Mouse (Mus musculus) MN1 (cell line): ENCODE results near the gene Swsap1.

Experiments
- DNase-seq: peaks from one replicate; pipeline ENCODE4 v3.0.0-alpha.2; 2016; ENCODE audit warnings: low spot score

Swsap1 gene

DNA sequence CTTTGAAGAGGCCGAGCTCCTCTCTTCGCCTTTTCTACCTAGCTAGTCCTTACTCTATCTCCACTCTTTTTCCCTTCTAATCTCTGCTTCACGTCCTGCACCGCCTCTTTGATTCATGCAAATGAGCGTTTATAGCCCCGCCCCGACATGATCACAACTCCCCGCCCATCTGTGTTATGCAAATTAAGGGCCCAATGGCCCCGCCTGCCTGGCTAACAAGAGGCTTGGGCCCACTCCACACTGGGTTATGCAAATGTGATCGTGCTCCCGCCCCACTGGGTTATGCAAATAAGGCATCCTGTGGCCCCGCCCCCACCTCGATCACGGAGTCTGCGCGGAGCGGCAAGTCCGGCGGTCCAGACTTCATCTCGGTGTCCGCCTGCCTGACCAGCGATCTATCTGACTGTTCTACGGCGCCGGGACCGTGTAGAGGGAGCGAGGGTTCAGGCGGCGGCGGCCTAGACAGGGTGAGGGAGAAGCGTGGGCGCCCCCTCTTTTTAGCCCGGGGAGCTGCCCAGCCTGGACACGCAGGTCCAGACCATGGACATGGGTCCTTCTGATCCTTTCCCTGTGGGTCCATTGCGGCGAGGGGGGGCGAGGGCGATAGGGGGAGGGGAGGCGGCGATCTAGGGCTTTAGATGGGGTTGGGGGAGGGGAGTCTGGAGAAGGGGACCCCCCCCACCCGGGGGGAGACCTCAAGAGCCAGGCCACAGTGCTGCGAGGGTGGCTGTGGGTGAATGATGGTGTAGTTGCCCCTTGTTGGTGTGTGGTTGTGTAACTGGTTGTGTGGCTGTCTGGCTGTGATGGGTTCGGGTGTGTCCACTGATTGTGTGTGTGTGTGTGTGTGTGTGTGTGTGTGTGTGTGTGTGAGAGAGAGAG lies 18.6 kb upstream of the Swsap1 start, which contains the start of gene Plppr2:
Gene Plppr2, plus strand, starts transcription at position 342 of the 879 bp plus-strand sequence.
- peak; percentile 92 for DNase-seq

DNA sequence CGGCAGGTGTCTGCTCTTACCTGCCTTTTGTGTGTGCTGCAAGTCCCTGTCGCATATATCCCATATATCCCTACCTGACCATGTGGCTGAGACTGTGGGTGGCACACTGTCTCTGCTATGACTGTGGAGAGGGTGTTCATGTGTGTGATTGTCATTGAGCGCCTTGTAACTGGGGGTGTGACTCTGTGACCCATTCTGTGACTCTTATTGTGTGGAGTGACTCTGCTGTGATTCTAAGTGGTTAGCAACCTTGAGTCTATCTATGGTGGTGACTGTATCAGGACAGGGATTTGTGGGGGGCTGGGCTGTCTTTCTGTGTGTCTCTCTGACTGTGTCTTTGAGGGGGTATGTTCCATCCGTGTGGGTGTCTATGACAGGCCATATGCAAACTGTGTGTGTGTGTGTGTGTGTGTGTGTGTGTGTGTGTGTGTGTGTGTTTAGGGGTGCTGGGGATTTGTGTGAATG lies 17.8 kb upstream of the Swsap1 start:
- DNase-seq: no peak

DNA sequence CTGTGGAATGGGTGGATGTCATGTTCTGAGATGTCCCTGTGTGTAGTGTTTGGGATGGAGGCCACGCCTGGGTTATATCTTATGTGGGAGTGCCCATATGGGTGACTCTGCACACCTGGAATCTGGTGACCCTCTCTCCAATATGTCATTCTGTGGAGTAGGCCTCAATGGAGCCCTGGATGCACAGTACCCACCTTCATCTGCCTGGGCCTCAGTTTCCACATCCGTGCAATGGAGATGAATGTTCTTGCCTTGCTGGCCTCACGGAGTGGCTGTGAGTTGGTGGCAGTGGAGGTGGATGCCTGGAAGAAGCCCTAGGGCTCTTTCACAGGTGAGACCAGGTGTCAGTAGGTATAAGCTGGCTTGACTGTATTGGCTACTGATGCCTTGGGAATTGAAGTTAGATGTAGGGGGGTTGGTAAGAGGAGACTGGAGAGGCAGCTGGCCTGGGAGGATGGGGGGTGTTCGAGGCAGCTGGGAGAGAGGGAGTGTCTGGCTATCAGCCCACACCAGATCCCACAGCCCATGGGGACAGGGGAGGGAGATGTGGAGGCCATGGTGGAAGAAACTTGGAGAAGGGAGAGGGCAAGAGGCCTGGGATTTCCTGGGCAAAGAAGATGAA lies 17.2 kb upstream of the Swsap1 start:
- DNase-seq: no peak

GRCm38 (mm10) chr9:21943046-21943445 lies 12.5 kb upstream of the Swsap1 start:
- DNase-seq: no peak

- DNase-seq: no peak
Observed at GRCm38 (mm10) chr9:21943638-21944037, 11.9 kb upstream of the Swsap1 start.

GRCm38 (mm10) chr9:21944267-21944666 lies 11.3 kb upstream of the Swsap1 start:
- no peak for DNase-seq

GRCm38 (mm10) chr9:21947540-21948130 lies 7.9 kb upstream of the Swsap1 start:
- DNase-seq: no peak

GRCm38 (mm10) chr9:21948146-21948545 lies 7.4 kb upstream of the Swsap1 start:
- no peak for DNase-seq

DNA sequence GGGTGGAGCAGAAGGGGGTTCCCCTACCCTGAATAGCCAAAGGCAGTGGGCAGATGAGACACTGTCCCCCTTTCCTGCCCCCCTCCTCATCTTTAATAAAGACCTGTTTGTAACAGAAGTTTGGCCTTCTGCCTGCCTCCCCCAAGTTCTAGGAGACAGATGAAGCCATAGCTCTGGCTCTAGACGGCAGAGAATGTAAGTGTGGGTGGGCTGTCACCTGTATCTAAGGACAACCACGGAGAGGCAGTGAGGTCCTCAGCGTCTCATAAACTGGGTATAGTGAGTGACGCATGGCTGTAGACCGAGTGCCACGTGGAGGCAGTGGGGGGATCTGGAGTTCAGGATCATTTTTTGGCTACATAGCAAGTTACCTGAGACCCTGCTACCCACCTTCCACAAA lies 6.8 kb upstream of the Swsap1 start:
- no peak for DNase-seq

DNA sequence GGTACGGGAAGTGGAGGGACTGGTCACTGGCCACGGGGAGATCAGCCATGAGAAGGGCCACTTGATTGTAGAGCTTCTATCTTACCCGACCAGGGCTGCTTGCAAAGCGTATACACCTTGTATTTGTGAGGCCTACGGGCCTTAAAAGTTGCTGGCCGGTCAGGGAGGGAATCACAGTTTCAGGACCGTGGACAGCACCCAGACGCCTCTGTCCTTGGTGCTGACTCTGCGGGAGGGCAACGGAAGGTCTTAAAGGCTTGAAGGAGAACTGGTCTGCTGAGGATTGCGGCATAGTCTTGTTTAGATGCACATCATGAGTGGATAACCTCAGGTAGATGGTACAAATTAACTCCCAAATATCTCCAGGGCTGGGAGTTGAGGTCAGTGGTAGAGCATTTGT lies 5.2 kb upstream of the Swsap1 start:
- DNase-seq: no peak

DNA sequence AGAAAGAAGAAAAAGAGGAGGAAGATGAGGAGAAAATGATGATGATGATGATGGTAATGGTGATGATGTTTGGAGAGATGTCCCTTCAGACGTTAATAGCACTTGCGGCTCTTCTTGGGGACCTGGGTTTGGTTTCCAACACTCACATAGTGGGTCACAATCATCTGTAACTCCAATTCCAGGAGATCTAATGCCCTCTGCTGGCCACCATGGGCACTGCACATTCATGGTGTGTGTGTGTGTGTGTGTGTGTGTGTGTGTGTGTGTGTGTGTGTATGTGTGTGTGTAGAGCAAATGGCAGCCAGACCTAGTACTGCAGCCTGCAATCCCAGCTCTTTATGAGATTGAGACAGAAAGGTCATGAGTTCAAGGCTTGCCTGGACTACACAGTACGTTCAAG lies 3.6 kb upstream of the Swsap1 start:
- DNase-seq: no peak

GRCm38 (mm10) chr9:21953600-21953999 lies 2.0 kb upstream of the Swsap1 start:
- DNase-seq: peak; percentile 41

- DNase-seq: no peak
Observed at GRCm38 (mm10) chr9:21954635-21955034, 920 bp upstream of the Swsap1 start.

GRCm38 (mm10) chr9:21955225-21955569 lies 358 bp upstream of the Swsap1 start:
- DNase-seq: no peak

- no peak for DNase-seq
Observed at GRCm38 (mm10) chr9:21958372-21958771, 2.8 kb downstream of the Swsap1 start.

GRCm38 (mm10) chr9:21959244-21959643 lies 3.7 kb downstream of the Swsap1 start:
- no peak for DNase-seq

GRCm38 (mm10) chr9:21960135-21960534 lies 4.6 kb downstream of the Swsap1 start:
- DNase-seq: no peak

- no peak for DNase-seq
Observed at GRCm38 (mm10) chr9:21960558-21961208, 5.1 kb downstream of the Swsap1 start.

DNA sequence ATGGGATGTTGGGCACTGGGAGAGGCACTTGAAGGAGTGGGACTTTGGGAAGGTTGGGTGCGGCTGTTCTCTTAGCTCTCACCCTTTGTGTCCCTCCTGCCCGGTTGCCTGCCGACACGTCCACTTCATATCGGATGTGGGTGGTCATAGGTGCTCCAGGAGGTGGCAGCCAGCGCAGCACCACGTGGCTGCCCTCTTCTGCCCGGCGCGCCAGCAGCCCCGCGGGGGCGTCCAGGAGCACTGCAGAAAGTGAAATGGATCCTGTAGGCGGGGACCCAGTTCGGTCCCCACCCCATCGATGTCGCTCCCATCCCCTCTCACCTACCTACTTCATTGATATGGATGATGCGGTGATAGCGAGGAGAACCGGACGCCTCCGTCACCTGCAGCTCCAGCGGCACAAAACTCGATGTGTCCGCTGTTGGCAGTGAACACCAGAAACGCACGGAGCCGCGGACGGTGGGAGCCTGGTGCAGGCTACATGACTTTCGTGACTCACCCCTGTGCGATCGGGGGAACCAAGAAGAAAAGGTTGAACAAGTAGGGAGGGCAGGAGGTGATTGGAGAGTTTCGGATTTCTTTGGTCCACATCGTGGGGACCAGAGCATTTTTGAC lies 5.9 kb downstream of the Swsap1 start:
- DNase-seq: no peak

GRCm38 (mm10) chr9:21962010-21962409 lies 6.5 kb downstream of the Swsap1 start:
- DNase-seq: no peak

- peak; percentile 48 for DNase-seq
Observed at GRCm38 (mm10) chr9:21962416-21963059, 7.0 kb downstream of the Swsap1 start.

DNA sequence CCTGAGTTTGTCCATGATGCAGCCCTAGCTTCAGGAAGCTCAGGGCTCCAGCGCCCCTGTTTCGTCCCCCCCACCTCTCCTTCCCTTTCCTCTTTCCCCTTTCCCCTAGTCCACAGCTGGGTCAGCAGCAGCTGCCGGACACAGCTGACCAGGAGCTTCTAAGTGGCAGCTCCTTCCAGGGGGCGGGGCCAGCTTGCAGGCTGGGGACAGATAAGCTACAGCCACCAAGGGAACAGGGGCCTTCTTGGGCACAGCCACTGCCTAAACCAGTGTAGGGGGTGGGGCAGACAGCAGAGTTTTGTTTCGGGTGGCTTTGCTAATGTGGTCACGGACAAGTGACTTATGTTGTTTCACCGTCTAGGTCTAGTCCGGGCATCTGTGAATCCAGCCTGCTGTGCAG lies 7.9 kb downstream of the Swsap1 start, which contains the start of gene Epor:
Gene Epor, minus strand, starts transcription at position 90 of the 400 bp plus-strand sequence.
- peak; percentile 18 for DNase-seq
